Mouse (Mus musculus) cortical plate, adult 2 months (tissue): Measurements from ENCODE around the gene Mlana. TPM values are rescaled to one million over a fixed set of nuclear protein-coding genes. Genes with fewer than 3 reads are reported as not detected.
A peak's percentile ranks its signal among the peaks of the same experiment; 100 is the strongest.

Source experiments
- H3K27ac ChIP-seq: fragments of 200-500 bp; 2 replicates; pipeline ENCODE4 v1.5.1; 2012; ENCODE audit warnings: low read length, control low read depth, inconsistent platforms; ENCODE audit not compliant: insufficient read depth
- H3K4me1 ChIP-seq: fragments of 200-500 bp; 2 replicates; pipeline ENCODE4 v1.6.1; 2011; ENCODE audit warnings: low read length; ENCODE audit not compliant: control insufficient read depth, insufficient read depth
- H3K4me3 ChIP-seq: fragments of 200-500 bp; 2 replicates; pipeline ENCODE4 v1.5.1; 2011; ENCODE audit warnings: mild to moderate bottlenecking, low read length, control low read depth; ENCODE audit not compliant: insufficient read depth
- CTCF ChIP-seq: fragments of 200-500 bp; IDR thresholded peaks from 2 replicates; pipeline ENCODE4 v1.5.1; 2011; ENCODE audit warnings: mild to moderate bottlenecking, control low read depth, low read length; ENCODE audit not compliant: insufficient read depth; ENCODE audit errors: extremely low read depth
- POLR2A ChIP-seq: fragments of 200-500 bp; IDR thresholded peaks from 2 replicates; pipeline ENCODE4 v1.6.1; 2011; ENCODE audit warnings: mild to moderate bottlenecking, low read length, control low read depth; ENCODE audit not compliant: insufficient read depth; ENCODE audit errors: extremely low read depth
- polyA plus RNA-seq: library from polyadenylated mRNA; depleted of rRNA; stranded (reverse); fragments of >200 nt; gene quantifications from 2 replicates; pipeline ENCODE4 v1.2.3, GENCODE M21; 2012

The Mlana gene
- polyA plus RNA-seq, 1 experiment: not detected

GRCm38 (mm10) chr19:29696309-29696708 lies 1.3 kb upstream of the Mlana start:
- no peak for TF ChIP-seq POLR2A
- no peak for TF ChIP-seq CTCF
- no peak overlapping the region for H3K4me3 ChIP-seq
- H3K27ac ChIP-seq: no peak overlapping the region
- no peaks in the 10 kb centered on the region for H3K4me1 ChIP-seq

GRCm38 (mm10) chr19:29696840-29697239 lies 784 bp upstream of the Mlana start:
- no peak overlapping the region for H3K27ac ChIP-seq
- TF ChIP-seq CTCF (no peak), POLR2A (no peak)
- H3K4me1 ChIP-seq: 0 out of 2 replicates have a peak, but pooled peaks cover 2% of the 10 kb centered on the region
- no peak overlapping the region for H3K4me3 ChIP-seq

GRCm38 (mm10) chr19:29701707-29702106 lies 4.1 kb downstream of the Mlana start:
- Histone ChIP-seq H3K27ac (no peak overlapping the region), H3K4me1 (0 out of 2 replicates have a peak, but pooled peaks cover 2% of the 10 kb centered on the region), H3K4me3 (no peak overlapping the region)
- TF ChIP-seq CTCF: no peak
- no peak for TF ChIP-seq POLR2A

GRCm38 (mm10) chr19:29704436-29704835 lies 6.8 kb downstream of the Mlana start:
- H3K4me3 ChIP-seq: no peak overlapping the region
- no peak for TF ChIP-seq POLR2A
- no peak overlapping the region for H3K27ac ChIP-seq
- H3K4me1 ChIP-seq: 0 out of 2 replicates have a peak, but pooled peaks cover 2% of the 10 kb centered on the region

GRCm38 (mm10) chr19:29707314-29707898 lies 9.8 kb downstream of the Mlana start:
- Histone ChIP-seq H3K27ac (no peak overlapping the region), H3K4me1 (no peaks in the 10 kb centered on the region), H3K4me3 (no peak overlapping the region; the same call in 1 of the 2 replicates)
- TF ChIP-seq CTCF (no peak), POLR2A (no peak)

GRCm38 (mm10) chr19:29708003-29708402 lies 10.4 kb downstream of the Mlana start:
- no peaks in the 10 kb centered on the region for H3K4me1 ChIP-seq
- peak overlapping the region; percentile 33 for H3K4me3 ChIP-seq
- TF ChIP-seq POLR2A (no peak), CTCF (no peak)
- no peak overlapping the region for H3K27ac ChIP-seq

- no peak for TF ChIP-seq POLR2A
- TF ChIP-seq CTCF: no peak
- H3K4me1 ChIP-seq: no peaks in the 10 kb centered on the region
- H3K4me3 ChIP-seq: no peak overlapping the region; the same call in 1 of the 2 replicates
- no peak overlapping the region for H3K27ac ChIP-seq
Measured at GRCm38 (mm10) chr19:29708461-29708860, 10.8 kb downstream of the Mlana start.

GRCm38 (mm10) chr19:29709461-29709860 lies 11.8 kb downstream of the Mlana start:
- Histone ChIP-seq H3K4me3 (no peak overlapping the region), H3K4me1 (no peaks in the 10 kb centered on the region), H3K27ac (no peak overlapping the region)
- TF ChIP-seq POLR2A (no peak), CTCF (no peak)

GRCm38 (mm10) chr19:29713451-29713850 lies 15.8 kb downstream of the Mlana start:
- H3K27ac ChIP-seq: no peak overlapping the region
- no peak overlapping the region for H3K4me3 ChIP-seq
- H3K4me1 ChIP-seq: no peaks in the 10 kb centered on the region
- no peak for TF ChIP-seq CTCF
- no peak for TF ChIP-seq POLR2A

- TF ChIP-seq POLR2A (no peak), CTCF (no peak)
- H3K4me1 ChIP-seq: no peaks in the 10 kb centered on the region
- no peak overlapping the region for H3K27ac ChIP-seq
- no peak overlapping the region for H3K4me3 ChIP-seq
Measured at GRCm38 (mm10) chr19:29717854-29718253, 20.2 kb downstream of the Mlana start.

- no peak for TF ChIP-seq POLR2A
- no peak for TF ChIP-seq CTCF
- H3K4me3 ChIP-seq: no peak overlapping the region
- no peaks in the 10 kb centered on the region for H3K4me1 ChIP-seq
- no peak overlapping the region for H3K27ac ChIP-seq
Measured at GRCm38 (mm10) chr19:29718476-29718875, 20.9 kb downstream of the Mlana start.
